Mouse (Mus musculus): Measurements from ENCODE around the gene Grip2.

DNA sequence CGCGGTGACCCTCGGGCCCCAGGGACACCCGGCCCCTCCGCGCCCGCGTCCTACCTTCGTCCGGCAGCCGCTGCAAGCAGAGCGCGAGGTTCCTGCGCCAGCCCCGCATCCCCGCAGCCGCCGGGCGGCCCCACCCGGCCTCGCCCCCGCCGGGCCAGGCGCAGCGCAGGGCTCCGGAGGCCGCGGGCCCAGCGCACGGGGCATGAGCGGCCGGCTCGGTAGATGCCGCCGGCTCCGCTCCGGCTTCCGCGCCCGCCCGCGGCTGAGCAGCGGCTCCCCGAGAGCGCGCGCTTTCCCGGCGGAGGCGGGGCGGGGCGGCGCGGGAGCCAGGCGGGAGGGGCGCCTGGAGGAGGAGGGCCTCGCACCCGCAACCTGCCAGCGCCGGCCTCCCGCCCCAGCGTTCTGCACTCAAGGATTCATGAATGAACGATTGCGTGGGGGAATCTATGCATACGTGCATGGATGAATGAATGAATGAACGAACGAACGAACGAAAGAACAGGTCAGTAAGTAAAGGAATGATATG is 16.6 kb upstream of the Grip2 start:
- no peak for TF ChIP-seq POLR2A (IDR thresholded peaks at IDR 0.05; ENCODE audit: control insufficient read depth, low read depth, low read length)
- no peak for TF ChIP-seq CTCF (IDR thresholded peaks at IDR 0.05; ENCODE audit: control insufficient read depth, insufficient read depth, insufficient replicate concordance, low read depth, low read length)
